Mouse (Mus musculus): ENCODE data around the gene Nus1. TPM values are rescaled to one million over a fixed set of nuclear protein-coding genes. Genes with fewer than 3 reads are reported as not detected.

Gene Nus1
- polyA plus RNA-seq, 1 experiment: 12.5 TPM

- Histone ChIP-seq H3K27ac (ENCODE audit: control insufficient read depth, insufficient read depth, low read depth, low read length, poor library complexity) (no peak overlapping the region), H3K4me1 (ENCODE audit: control insufficient read depth, insufficient read depth, low read length) (no peaks in the 10 kb centered on the region), H3K4me3 (replicated peaks; ENCODE audit: control insufficient read depth, low read depth, low read length) (no peak overlapping the region)
- TF ChIP-seq CTCF (IDR thresholded peaks at IDR 0.05; ENCODE audit: control insufficient read depth, insufficient read depth, low read length) (no peak), POLR2A (IDR thresholded peaks at IDR 0.05; ENCODE audit: borderline replicate concordance, control insufficient read depth, low read depth, low read length) (no peak)
- 71% methylated on average over 2 of the region's 2 CpGs for WGBS
These were observed 18.6 kb upstream of the Nus1 start for GRCm38 (mm10) chr10:52398715-52399114.

- Histone ChIP-seq H3K4me1 (ENCODE audit: control insufficient read depth, insufficient read depth, low read length) (no peaks in the 10 kb centered on the region), H3K27ac (ENCODE audit: control insufficient read depth, insufficient read depth, low read depth, low read length, poor library complexity) (no peak overlapping the region), H3K4me3 (replicated peaks; ENCODE audit: control insufficient read depth, low read depth, low read length) (no peak overlapping the region)
- WGBS: 51% methylated on average over 3 of the region's 3 CpGs
- no peak for TF ChIP-seq CTCF (IDR thresholded peaks at IDR 0.05; ENCODE audit: control insufficient read depth, insufficient read depth, low read length)
- no peak for TF ChIP-seq POLR2A (IDR thresholded peaks at IDR 0.05; ENCODE audit: borderline replicate concordance, control insufficient read depth, low read depth, low read length)
These were observed 17.6 kb upstream of the Nus1 start for GRCm38 (mm10) chr10:52399722-52400121.

- Histone ChIP-seq H3K4me1 (ENCODE audit: control insufficient read depth, insufficient read depth, low read length) (no peaks in the 10 kb centered on the region), H3K4me3 (replicated peaks; ENCODE audit: control insufficient read depth, low read depth, low read length) (no peak overlapping the region), H3K27ac (ENCODE audit: control insufficient read depth, insufficient read depth, low read depth, low read length, poor library complexity) (no peak overlapping the region)
- 84% methylated on average over 13 of the region's 13 CpGs for WGBS
- TF ChIP-seq CTCF (IDR thresholded peaks at IDR 0.05; ENCODE audit: control insufficient read depth, insufficient read depth, low read length) (no peak), POLR2A (IDR thresholded peaks at IDR 0.05; ENCODE audit: borderline replicate concordance, control insufficient read depth, low read depth, low read length) (no peak)
These were observed 12.2 kb upstream of the Nus1 start for GRCm38 (mm10) chr10:52405160-52405559.

GRCm38 (mm10) chr10:52407526-52407925, 9.8 kb upstream of the Nus1 start:
- no peak overlapping the region for H3K27ac ChIP-seq (ENCODE audit: control insufficient read depth, insufficient read depth, low read depth, low read length, poor library complexity)
- TF ChIP-seq CTCF (IDR thresholded peaks at IDR 0.05; ENCODE audit: control insufficient read depth, insufficient read depth, low read length): no peak
- no peak for TF ChIP-seq POLR2A (IDR thresholded peaks at IDR 0.05; ENCODE audit: borderline replicate concordance, control insufficient read depth, low read depth, low read length)
- 87% methylated on average over 2 of the region's 2 CpGs for WGBS
- no peak overlapping the region for H3K4me3 ChIP-seq (replicated peaks; ENCODE audit: control insufficient read depth, low read depth, low read length)
- no peaks in the 10 kb centered on the region for H3K4me1 ChIP-seq (ENCODE audit: control insufficient read depth, insufficient read depth, low read length)

- H3K4me3 ChIP-seq (replicated peaks; ENCODE audit: control insufficient read depth, low read depth, low read length): no peak overlapping the region
- no peaks in the 10 kb centered on the region; the same call in 1 of the 2 replicates for H3K4me1 ChIP-seq (ENCODE audit: control insufficient read depth, insufficient read depth, low read length)
- H3K27ac ChIP-seq (ENCODE audit: control insufficient read depth, insufficient read depth, low read depth, low read length, poor library complexity): no peak overlapping the region
- no peak for TF ChIP-seq CTCF (IDR thresholded peaks at IDR 0.05; ENCODE audit: control insufficient read depth, insufficient read depth, low read length)
- no peak for TF ChIP-seq POLR2A (IDR thresholded peaks at IDR 0.05; ENCODE audit: borderline replicate concordance, control insufficient read depth, low read depth, low read length)
- WGBS: 70% methylated on average over 2 of the region's 2 CpGs
These were observed 2.3 kb upstream of the Nus1 start for GRCm38 (mm10) chr10:52415020-52415419.

- Histone ChIP-seq H3K27ac (ENCODE audit: control insufficient read depth, insufficient read depth, low read depth, low read length, poor library complexity) (no peak overlapping the region), H3K4me3 (replicated peaks; ENCODE audit: control insufficient read depth, low read depth, low read length) (no peak overlapping the region), H3K4me1 (ENCODE audit: control insufficient read depth, insufficient read depth, low read length) (no peaks in the 10 kb centered on the region; the same call in 1 of the 2 replicates)
- no peak for TF ChIP-seq POLR2A (IDR thresholded peaks at IDR 0.05; ENCODE audit: borderline replicate concordance, control insufficient read depth, low read depth, low read length)
- no peak for TF ChIP-seq CTCF (IDR thresholded peaks at IDR 0.05; ENCODE audit: control insufficient read depth, insufficient read depth, low read length)
- WGBS: 44% methylated on average over 2 of the region's 2 CpGs
These were observed 889 bp upstream of the Nus1 start for GRCm38 (mm10) chr10:52416458-52416857.

- TF ChIP-seq POLR2A (IDR thresholded peaks at IDR 0.05; ENCODE audit: borderline replicate concordance, control insufficient read depth, low read depth, low read length): no peak
- no peak for TF ChIP-seq CTCF (IDR thresholded peaks at IDR 0.05; ENCODE audit: control insufficient read depth, insufficient read depth, low read length)
- WGBS: 3% methylated on average over 39 of the region's 39 CpGs
- peak overlapping the region; percentile 95 for H3K4me3 ChIP-seq (replicated peaks; ENCODE audit: control insufficient read depth, low read depth, low read length)
- H3K4me1 ChIP-seq (ENCODE audit: control insufficient read depth, insufficient read depth, low read length): no peaks in the 10 kb centered on the region; the same call in 1 of the 2 replicates
- peak overlapping the region; percentile 78 for H3K27ac ChIP-seq (ENCODE audit: control insufficient read depth, insufficient read depth, low read depth, low read length, poor library complexity)
These were observed 882 bp downstream of the Nus1 start for GRCm38 (mm10) chr10:52417998-52418860.

GRCm38 (mm10) chr10:52418931-52419330, 1.6 kb downstream of the Nus1 start:
- no peaks in the 10 kb centered on the region; the same call in 1 of the 2 replicates for H3K4me1 ChIP-seq (ENCODE audit: control insufficient read depth, insufficient read depth, low read length)
- no peak overlapping the region for H3K27ac ChIP-seq (ENCODE audit: control insufficient read depth, insufficient read depth, low read depth, low read length, poor library complexity)
- no peak for TF ChIP-seq POLR2A (IDR thresholded peaks at IDR 0.05; ENCODE audit: borderline replicate concordance, control insufficient read depth, low read depth, low read length)
- WGBS: 48% methylated on average over 5 of the region's 5 CpGs
- H3K4me3 ChIP-seq (replicated peaks; ENCODE audit: control insufficient read depth, low read depth, low read length): no peak overlapping the region

All from bone marrow, adult 2 months (tissue).